Mouse (Mus musculus): ENCODE measurements around the gene Draxin. TPM values are rescaled to one million over a fixed set of nuclear protein-coding genes. Genes with fewer than 3 reads are reported as not detected.
A peak's percentile ranks its signal among the peaks of the same experiment; 100 is the strongest.

The Draxin gene
- polyA plus RNA-seq, 1 experiment from 2014 or later, result 11.8 TPM

- no peaks in the 10 kb centered on the region for H3K27me3 ChIP-seq (ENCODE audit: control insufficient read depth, insufficient read depth, low read depth, low read length)
- H3K36me3 ChIP-seq (ENCODE audit: control insufficient read depth, insufficient read depth, low read length), result peaks cover 9% of the 10 kb centered on the region; the same call in 1 of the 2 replicates
- 5% methylated on average over 15 of the region's 15 CpGs for WGBS
- H3K27ac ChIP-seq (ENCODE audit: low read length), result peak overlapping the region; percentile 76; the same call in 1 of the 2 replicates
- H3K4me1 ChIP-seq (ENCODE audit: control insufficient read depth, insufficient read depth, low read length), result peaks cover 9% of the 10 kb centered on the region
- H3K9me3 ChIP-seq (replicated peaks; ENCODE audit: control insufficient read depth, low read length, poor library complexity, severe bottlenecking), result no peaks in the 10 kb centered on the region
- no peak overlapping the region for H3K4me3 ChIP-seq (ENCODE audit: low read depth, low read length)
- ATAC-seq, result peak; percentile 71
- peak overlapping the region; percentile 28; the same call in 1 of the 2 replicates for H3K4me2 ChIP-seq (ENCODE audit: low read length)
- peak overlapping the region; percentile 39; the same call in 1 of the 2 replicates for H3K9ac ChIP-seq (ENCODE audit: low read depth, low read length)
These were observed 15.6 kb downstream of the Draxin start for GRCm38 (mm10) chr4:148114758-148115391.

GRCm38 (mm10) chr4:148112519-148112918 is 18.0 kb downstream of the Draxin start:
- H3K27ac ChIP-seq (ENCODE audit: low read length), result no peak overlapping the region
- no peak for ATAC-seq
- WGBS, result 83% methylated on average over 12 of the region's 12 CpGs

GRCm38 (mm10) chr4:148109215-148109614 is 21.3 kb downstream of the Draxin start:
- peaks cover 8% of the 10 kb centered on the region; the same call in 1 of the 2 replicates for H3K36me3 ChIP-seq (ENCODE audit: control insufficient read depth, insufficient read depth, low read length)
- H3K27ac ChIP-seq (ENCODE audit: low read length), result no peak overlapping the region
- H3K9ac ChIP-seq (ENCODE audit: low read depth, low read length), result no peak overlapping the region
- H3K4me2 ChIP-seq (ENCODE audit: low read length), result no peak overlapping the region
- no peak overlapping the region for H3K4me3 ChIP-seq (ENCODE audit: low read depth, low read length)
- no peaks in the 10 kb centered on the region for H3K4me1 ChIP-seq (ENCODE audit: control insufficient read depth, insufficient read depth, low read length)
- WGBS, result 95% methylated on average over 5 of the region's 5 CpGs
- no peak for ATAC-seq
- H3K27me3 ChIP-seq (ENCODE audit: control insufficient read depth, insufficient read depth, low read depth, low read length), result no peaks in the 10 kb centered on the region
- H3K9me3 ChIP-seq (replicated peaks; ENCODE audit: control insufficient read depth, low read length, poor library complexity, severe bottlenecking), result no peaks in the 10 kb centered on the region

More at GRCm38 (mm10) chr4:148112519-148112918, 18.0 kb downstream of the Draxin start:
- Histone ChIP-seq H3K9me3 (replicated peaks; ENCODE audit: control insufficient read depth, low read length, poor library complexity, severe bottlenecking) (no peaks in the 10 kb centered on the region), H3K4me2 (ENCODE audit: low read length) (no peak overlapping the region), H3K4me1 (ENCODE audit: control insufficient read depth, insufficient read depth, low read length) (peaks cover 9% of the 10 kb centered on the region), H3K4me3 (ENCODE audit: low read depth, low read length) (no peak overlapping the region), H3K36me3 (ENCODE audit: control insufficient read depth, insufficient read depth, low read length) (peaks cover 9% of the 10 kb centered on the region; the same call in 1 of the 2 replicates), H3K9ac (ENCODE audit: low read depth, low read length) (no peak overlapping the region), H3K27me3 (ENCODE audit: control insufficient read depth, insufficient read depth, low read depth, low read length) (no peaks in the 10 kb centered on the region)

- Histone ChIP-seq H3K27ac (ENCODE audit: low read length) (no peak overlapping the region), H3K4me3 (ENCODE audit: low read depth, low read length) (no peak overlapping the region), H3K9ac (ENCODE audit: low read depth, low read length) (no peak overlapping the region), H3K27me3 (ENCODE audit: control insufficient read depth, insufficient read depth, low read depth, low read length) (no peaks in the 10 kb centered on the region), H3K36me3 (ENCODE audit: control insufficient read depth, insufficient read depth, low read length) (peaks cover 6% of the 10 kb centered on the region; the same call in 1 of the 2 replicates), H3K9me3 (replicated peaks; ENCODE audit: control insufficient read depth, low read length, poor library complexity, severe bottlenecking) (no peaks in the 10 kb centered on the region), H3K4me2 (ENCODE audit: low read length) (no peak overlapping the region), H3K4me1 (ENCODE audit: control insufficient read depth, insufficient read depth, low read length) (no peaks in the 10 kb centered on the region)
- WGBS, result 75% methylated on average over 7 of the region's 7 CpGs
- ATAC-seq, result no peak
These were observed 21.9 kb downstream of the Draxin start for GRCm38 (mm10) chr4:148108565-148109100.

GRCm38 (mm10) chr4:148107621-148108291 is 22.7 kb downstream of the Draxin start:
- no peak overlapping the region for H3K9ac ChIP-seq (ENCODE audit: low read depth, low read length)
- ATAC-seq, result no peak
- WGBS, result 66% methylated on average over 22 of the region's 22 CpGs
- H3K4me1 ChIP-seq (ENCODE audit: control insufficient read depth, insufficient read depth, low read length), result no peaks in the 10 kb centered on the region
- H3K36me3 ChIP-seq (ENCODE audit: control insufficient read depth, insufficient read depth, low read length), result peaks cover 6% of the 10 kb centered on the region; the same call in 1 of the 2 replicates
- H3K4me3 ChIP-seq (ENCODE audit: low read depth, low read length), result no peak overlapping the region
- H3K4me2 ChIP-seq (ENCODE audit: low read length), result no peak overlapping the region
- H3K9me3 ChIP-seq (replicated peaks; ENCODE audit: control insufficient read depth, low read length, poor library complexity, severe bottlenecking), result no peaks in the 10 kb centered on the region
- H3K27me3 ChIP-seq (ENCODE audit: control insufficient read depth, insufficient read depth, low read depth, low read length), result no peaks in the 10 kb centered on the region
- no peak overlapping the region for H3K27ac ChIP-seq (ENCODE audit: low read length)

GRCm38 (mm10) chr4:148104146-148104545 is 26.4 kb downstream of the Draxin start:
- Histone ChIP-seq H3K9ac (ENCODE audit: low read depth, low read length) (no peak overlapping the region), H3K27ac (ENCODE audit: low read length) (no peak overlapping the region), H3K27me3 (ENCODE audit: control insufficient read depth, insufficient read depth, low read depth, low read length) (no peaks in the 10 kb centered on the region), H3K9me3 (replicated peaks; ENCODE audit: control insufficient read depth, low read length, poor library complexity, severe bottlenecking) (no peaks in the 10 kb centered on the region), H3K4me1 (ENCODE audit: control insufficient read depth, insufficient read depth, low read length) (peaks cover 10% of the 10 kb centered on the region), H3K4me2 (ENCODE audit: low read length) (no peak overlapping the region), H3K36me3 (ENCODE audit: control insufficient read depth, insufficient read depth, low read length) (0 out of 2 replicates have a peak, but pooled peaks cover 2% of the 10 kb centered on the region), H3K4me3 (ENCODE audit: low read depth, low read length) (no peak overlapping the region)
- no peak for ATAC-seq
- WGBS, result 91% methylated on average over 3 of the region's 3 CpGs

GRCm38 (mm10) chr4:148101801-148102527 is 28.5 kb downstream of the Draxin start:
- WGBS, result 17% methylated on average over 29 of the region's 29 CpGs
- peak overlapping the region; percentile 49 for H3K4me2 ChIP-seq (ENCODE audit: low read length)
- H3K27me3 ChIP-seq (ENCODE audit: control insufficient read depth, insufficient read depth, low read depth, low read length), result no peaks in the 10 kb centered on the region
- H3K9me3 ChIP-seq (replicated peaks; ENCODE audit: control insufficient read depth, low read length, poor library complexity, severe bottlenecking), result no peaks in the 10 kb centered on the region
- peak overlapping the region; percentile 68 for H3K27ac ChIP-seq (ENCODE audit: low read length)
- peak; percentile 86 for ATAC-seq
- peak overlapping the region; percentile 10; the same call in 1 of the 2 replicates for H3K4me3 ChIP-seq (ENCODE audit: low read depth, low read length)
- peaks cover 10% of the 10 kb centered on the region for H3K4me1 ChIP-seq (ENCODE audit: control insufficient read depth, insufficient read depth, low read length)
- H3K36me3 ChIP-seq (ENCODE audit: control insufficient read depth, insufficient read depth, low read length), result 0 out of 2 replicates have a peak, but pooled peaks cover 2% of the 10 kb centered on the region
- peak overlapping the region; percentile 47; the same call in 1 of the 2 replicates for H3K9ac ChIP-seq (ENCODE audit: low read depth, low read length)

GRCm38 (mm10) chr4:148098666-148099065 is 31.8 kb downstream of the Draxin start:
- Histone ChIP-seq H3K4me2 (ENCODE audit: low read length) (no peak overlapping the region), H3K4me3 (ENCODE audit: low read depth, low read length) (no peak overlapping the region), H3K27me3 (ENCODE audit: control insufficient read depth, insufficient read depth, low read depth, low read length) (no peaks in the 10 kb centered on the region), H3K36me3 (ENCODE audit: control insufficient read depth, insufficient read depth, low read length) (no peaks in the 10 kb centered on the region), H3K27ac (ENCODE audit: low read length) (no peak overlapping the region), H3K9ac (ENCODE audit: low read depth, low read length) (no peak overlapping the region), H3K4me1 (ENCODE audit: control insufficient read depth, insufficient read depth, low read length) (peaks cover 10% of the 10 kb centered on the region), H3K9me3 (replicated peaks; ENCODE audit: control insufficient read depth, low read length, poor library complexity, severe bottlenecking) (no peaks in the 10 kb centered on the region)
- no peak for ATAC-seq
- 90% methylated on average over 3 of the region's 3 CpGs for WGBS
